Mouse (Mus musculus) lung, postnatal 4 days (tissue): Measurements from ENCODE around the gene Aldob.
"Not testable (repeated sequence)": the region's sequence is repeated elsewhere in the genome, so short reads cannot be mapped to it uniquely, and the experiment has no call there.

ENCODE experiments used
- DNase-seq, 2 experiments: peaks; one replicate each; pipeline ENCODE4 v3.0.0; 2021

The Aldob gene

DNA sequence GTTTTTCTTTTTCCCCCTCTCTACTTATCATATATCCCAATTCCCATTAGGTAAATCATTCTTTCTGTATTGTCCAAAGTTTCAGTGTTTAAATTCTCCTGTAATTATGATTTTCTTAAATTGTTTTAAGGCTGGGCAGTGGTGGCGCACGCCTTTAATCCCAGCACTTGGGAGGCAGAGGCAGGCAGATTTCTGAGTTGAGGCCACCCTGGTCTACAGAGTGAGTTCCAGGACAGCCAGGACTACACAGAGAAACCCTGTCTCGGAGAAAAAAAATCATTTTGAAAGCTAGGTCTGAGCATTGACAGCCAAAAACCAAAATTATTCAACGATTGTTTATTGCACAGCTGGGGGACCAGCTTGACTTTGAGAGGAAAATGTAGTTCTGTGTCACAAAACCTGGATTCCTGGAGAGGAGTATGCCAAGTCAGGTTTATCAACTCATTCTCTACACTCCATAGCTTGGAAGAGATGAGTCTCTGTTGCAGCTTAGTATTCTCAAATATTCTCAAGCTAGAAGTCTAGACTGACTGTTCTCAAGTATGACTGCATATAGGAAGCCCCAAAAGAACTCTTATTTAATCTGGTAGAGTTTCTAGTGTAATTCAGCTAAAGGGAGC is 13.6 kb downstream of the Aldob start:
- DNase-seq = no peak

DNA sequence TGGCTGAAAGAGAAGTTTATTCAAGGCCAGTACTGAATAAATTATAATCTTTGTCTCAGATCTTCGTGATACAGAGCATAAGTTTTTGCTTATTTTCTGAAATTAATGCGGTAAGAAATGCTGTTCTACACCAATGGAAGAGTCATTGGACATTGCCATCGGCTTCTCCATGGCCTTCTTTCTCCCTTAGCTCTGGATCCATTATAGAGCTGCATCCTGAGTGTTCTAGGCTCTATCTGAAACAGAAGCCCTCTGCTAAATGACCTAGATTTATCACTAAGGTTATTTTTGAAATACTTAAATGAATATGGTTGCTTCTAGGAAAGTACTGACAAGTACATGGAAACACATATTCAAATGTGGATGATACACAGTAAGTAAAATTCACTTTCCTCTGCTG is 14.3 kb downstream of the Aldob start:
- DNase-seq = no peak

DNA sequence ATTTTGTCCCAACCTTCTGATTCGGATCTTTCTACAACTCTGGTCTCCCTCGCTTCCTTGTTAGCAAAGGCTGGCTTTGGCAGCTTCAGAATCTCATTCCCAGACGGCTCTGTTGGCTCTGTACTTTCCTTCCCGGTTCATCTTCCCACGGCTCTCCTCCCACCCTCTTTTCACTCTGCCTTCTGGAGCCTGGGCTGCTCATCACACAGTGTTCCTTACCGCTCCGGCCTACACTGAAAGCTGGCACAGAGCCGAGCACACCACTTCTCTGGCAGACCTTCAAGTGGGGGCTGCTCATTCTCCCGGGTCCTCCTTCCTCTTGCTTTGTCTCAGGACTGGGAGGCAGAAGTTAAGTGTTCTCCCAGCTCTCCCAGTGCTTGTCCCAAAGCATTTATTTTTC is 26.8 kb downstream of the Aldob start:
- peak; percentile 5 to 29 for DNase-seq

DNA sequence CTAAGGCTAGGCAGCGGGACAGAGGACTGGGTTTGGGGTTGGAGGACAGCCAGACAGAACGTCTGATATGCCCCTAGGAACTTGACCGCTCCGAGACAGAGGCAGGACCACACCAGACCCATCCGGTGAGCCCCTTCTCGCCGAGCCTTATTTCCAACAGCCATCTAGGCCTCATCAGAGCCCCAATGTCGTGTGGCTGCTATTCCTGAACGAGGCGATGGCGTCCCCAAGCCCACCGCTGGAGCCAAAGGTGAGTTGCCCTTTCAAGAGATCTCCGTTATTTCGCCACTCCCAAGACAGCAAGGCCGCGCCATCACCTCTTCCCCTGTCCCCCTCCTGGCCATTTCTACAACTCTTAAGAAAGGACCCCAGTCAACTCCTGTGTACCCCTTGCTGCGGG is 28.0 kb downstream of the Aldob start:
- DNase-seq = no peak

DNA sequence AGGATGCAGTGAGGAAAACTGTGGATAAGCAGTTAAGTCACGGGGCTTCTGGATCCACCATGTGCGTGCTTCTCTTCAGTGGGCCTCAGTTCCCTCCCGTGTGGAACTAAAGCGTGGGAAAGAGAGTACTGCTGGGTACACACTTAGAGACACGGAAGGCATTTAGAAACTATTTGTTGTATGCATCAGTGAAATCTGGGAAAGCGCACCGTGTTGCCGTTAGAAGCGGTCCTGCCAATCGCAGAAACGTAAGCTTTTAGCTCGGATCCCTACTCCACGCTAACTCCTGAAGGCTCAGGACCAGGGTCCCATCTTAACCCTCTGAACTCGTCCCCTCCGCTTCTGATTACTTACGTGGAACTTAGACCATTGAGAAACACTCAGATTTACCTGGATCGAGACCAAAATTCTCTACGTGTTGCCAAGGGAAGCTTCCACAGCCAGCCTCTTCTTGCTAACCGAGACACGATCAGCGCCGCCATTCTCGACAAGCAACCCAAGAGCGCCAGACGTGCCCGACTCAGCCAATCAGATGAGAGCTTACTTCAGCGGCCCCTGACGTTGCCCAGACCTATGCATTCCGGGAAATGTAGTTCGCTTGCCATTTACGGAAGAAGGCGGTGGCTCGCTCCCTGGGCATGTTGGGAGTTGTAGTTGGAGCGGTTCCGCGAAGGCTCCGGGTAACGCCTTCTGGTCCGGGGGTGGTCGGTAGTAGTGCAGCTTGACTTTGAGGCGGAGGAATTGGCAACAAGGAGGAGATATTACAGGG is 28.6 kb downstream of the Aldob start, which contains the start of the genes Mrpl50 and Zfp189:
TSS of gene Mrpl50 (minus strand) at position 522 of the 769 bp plus-strand sequence.
TSS of gene Zfp189 (plus strand) at position 605 of the 769 bp plus-strand sequence.
- peak; percentile 94 to 95 for DNase-seq

DNA sequence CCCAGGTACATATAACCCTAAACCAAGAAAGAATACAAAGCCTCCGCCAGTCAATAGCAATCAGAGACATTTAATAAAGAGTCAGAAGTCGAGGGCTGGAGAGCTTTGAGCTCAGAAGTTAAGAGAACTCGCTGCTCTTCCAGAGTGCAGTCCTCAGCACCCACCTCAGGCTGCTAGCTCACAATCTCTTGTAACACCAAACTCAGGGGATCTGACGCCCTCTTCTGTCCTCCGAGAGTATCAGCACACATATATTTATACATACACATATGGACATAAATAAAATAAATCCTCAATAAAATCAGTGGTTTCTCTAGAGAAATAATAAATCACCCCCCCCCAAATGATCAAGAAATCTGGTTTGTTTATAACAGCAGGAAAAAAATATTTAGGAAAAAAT is 29.9 kb downstream of the Aldob start:
- DNase-seq = no peak

DNA sequence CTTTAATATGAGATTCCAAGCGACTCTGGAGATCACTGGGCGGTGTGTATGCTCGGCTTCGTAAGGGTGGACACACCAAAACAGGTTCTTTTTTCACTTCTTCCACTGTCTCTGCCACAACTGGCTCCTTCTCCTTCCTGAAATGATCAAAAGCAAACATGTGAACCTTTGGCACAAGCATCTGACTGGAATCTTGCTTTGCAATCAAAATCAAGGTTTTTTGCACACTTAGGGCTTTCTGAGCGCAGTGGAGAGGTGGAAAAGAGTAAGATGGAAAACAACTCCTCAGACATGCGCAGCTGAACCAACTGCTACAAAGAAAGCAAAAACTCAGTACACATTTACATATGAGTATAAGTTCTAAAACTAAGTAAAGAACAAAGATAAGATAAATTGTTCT is 34.9 kb downstream of the Aldob start:
- no peak for DNase-seq

DNA sequence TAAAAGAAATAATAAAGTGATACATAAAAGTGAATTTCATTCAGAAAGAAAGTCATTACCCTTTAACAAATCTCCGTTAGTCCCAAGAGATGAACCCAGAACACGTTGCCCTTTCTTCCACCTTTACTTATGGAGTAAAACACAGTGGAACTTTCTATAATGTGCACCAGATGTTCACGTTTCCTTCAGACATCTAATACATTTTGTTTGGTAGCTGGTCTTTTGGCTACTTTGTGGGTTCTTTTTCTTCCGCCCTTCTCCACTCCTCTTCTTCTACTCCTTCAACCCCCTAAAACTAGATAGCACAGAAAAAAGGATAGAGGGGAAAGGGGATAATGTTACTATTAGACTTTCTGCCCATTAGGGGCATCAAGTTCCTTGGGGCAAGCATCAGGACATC is 36.7 kb downstream of the Aldob start:
- no peak for DNase-seq

DNA sequence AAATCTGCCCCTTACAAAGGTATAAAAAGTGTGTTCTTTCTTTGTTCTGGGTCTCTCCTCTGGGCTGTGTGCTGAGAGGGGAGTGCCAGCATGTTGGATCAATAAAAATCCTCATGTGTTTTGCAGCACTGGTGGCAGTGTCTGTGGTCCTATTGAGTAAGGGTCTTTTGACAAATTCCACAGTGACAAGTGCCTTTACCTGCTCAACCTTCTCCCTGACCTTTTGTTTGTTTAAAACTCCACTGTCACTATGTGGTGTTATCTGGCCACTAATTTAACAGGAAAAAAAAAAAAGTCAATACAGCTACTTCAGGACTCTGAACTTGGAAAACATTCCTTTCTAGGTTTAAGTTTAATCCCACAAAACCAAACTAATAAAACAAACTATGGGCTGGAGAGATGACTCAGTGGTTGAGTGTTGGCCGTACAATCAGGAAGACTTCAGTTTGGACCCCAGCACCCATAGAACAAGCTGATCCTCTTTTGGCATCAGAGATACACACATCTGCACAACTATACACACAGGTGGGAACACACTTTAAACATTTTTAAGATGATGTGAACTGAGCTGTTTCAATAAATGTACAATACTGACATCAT is 39.0 kb downstream of the Aldob start:
- not testable (repeated sequence) for DNase-seq

DNA sequence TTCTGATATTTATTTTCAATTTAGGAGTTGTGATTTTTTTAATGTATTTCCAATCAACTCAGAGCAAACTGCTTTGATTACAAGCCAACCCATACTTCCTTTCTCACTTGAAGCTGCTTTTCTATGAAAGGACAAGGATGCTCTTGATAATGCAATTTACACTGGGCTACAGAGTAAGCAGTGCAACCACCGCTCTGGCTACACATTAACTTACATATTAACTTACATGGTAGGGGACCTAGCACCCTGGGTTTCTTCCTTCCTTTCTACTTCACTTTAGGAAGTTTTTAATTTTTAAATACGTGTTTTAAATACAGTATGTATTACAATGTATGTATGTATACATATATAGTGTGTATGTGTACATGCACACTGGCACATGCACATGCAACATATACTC is 40.2 kb downstream of the Aldob start:
- no peak for DNase-seq

DNA sequence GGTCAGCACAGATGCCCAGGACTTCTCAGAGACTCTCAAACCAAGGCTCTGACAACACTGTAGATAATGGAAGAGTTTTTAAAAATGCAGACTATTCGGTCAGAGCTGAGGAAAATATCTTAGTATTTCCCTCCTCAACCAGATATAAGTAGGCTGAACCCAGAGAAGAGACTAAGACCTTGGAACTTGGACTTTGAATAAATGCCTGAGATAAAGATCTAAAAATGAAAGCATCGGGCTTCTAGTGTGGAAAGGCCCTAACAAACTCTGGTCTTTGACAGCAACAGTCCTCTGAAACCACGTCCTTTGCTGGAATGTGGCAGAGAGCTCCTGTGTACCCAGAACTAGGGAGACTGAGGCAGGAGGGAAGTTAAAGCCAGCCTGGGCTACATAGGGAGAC is 43.0 kb downstream of the Aldob start, which contains the start of gene Baat:
TSS of gene Baat (minus strand) at position 172 of the 400 bp plus-strand sequence.
- DNase-seq = no peak

DNA sequence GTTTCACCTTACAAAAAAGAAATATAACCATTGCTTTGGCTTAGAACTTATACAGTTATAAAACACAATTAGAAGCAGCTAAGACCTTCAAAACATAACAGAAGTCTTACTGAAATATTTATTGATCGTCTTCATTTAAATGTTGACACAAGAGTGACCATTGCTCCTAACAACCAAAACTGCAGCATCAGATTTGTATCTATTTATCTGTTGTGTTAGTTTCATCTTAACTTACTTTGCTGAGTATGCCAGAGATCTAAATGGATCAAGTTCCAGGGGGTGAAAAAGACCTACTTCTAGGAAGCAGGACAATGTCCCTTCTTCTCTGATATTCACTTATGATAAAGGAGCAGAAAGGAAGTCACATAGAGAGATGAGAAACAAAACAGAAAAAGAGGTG is 45.8 kb downstream of the Aldob start:
- DNase-seq = no peak
